Mouse (Mus musculus) cerebellum, adult 2 months (tissue): ENCODE measurements around the gene Traf6. TPM values are rescaled to one million over a fixed set of nuclear protein-coding genes. Genes with fewer than 3 reads are reported as not detected.

Experiments used
- DNase-seq, 2 experiments: peaks; one replicate each; pipeline ENCODE4 v3.0.0; 2021
- H3K27ac ChIP-seq: fragments of 200-500 bp; 2 replicates; pipeline ENCODE4 v1.5.1; 2012; ENCODE audit warnings: low read length, control low read depth, inconsistent platforms; ENCODE audit not compliant: insufficient read depth
- H3K27me3 ChIP-seq: fragments of 200-500 bp; 2 replicates; pipeline ENCODE4 v1.6.1; 2012; ENCODE audit warnings: inconsistent platforms, mild to moderate bottlenecking, low read length, moderate library complexity; ENCODE audit not compliant: control insufficient read depth, insufficient read depth
- H3K4me1 ChIP-seq: fragments of 200-500 bp; 2 replicates; pipeline ENCODE4 v1.6.1; 2011; ENCODE audit warnings: low read length; ENCODE audit not compliant: control insufficient read depth, insufficient read depth
- H3K4me3 ChIP-seq: fragments of 200-500 bp; replicated peaks from 2 replicates; pipeline ENCODE3; 2011; ENCODE audit warnings: mild to moderate bottlenecking, low read depth, low read length, control low read depth; ENCODE audit not compliant: insufficient read depth
- CTCF ChIP-seq: fragments of 200-500 bp; IDR thresholded peaks from 2 replicates; pipeline ENCODE4 v1.5.1; 2011; ENCODE audit warnings: low read depth, mild to moderate bottlenecking, control low read depth, low read length, moderate library complexity, borderline replicate concordance; ENCODE audit not compliant: insufficient read depth
- POLR2A ChIP-seq: fragments of 200-500 bp; IDR thresholded peaks from 2 replicates; pipeline ENCODE4 v1.6.1; 2011; ENCODE audit warnings: low read length, control low read depth, borderline replicate concordance; ENCODE audit not compliant: insufficient read depth
- WGBS: fragments of 180-500 bp; shearing (Covaris S2); methylation state at CpG from one replicate; pipeline ENCODE4 v1.1.7; 2018; 5-methylcytosine and 5-hydroxymethylcytosine counted together
- polyA plus RNA-seq: library from polyadenylated mRNA; depleted of rRNA; stranded (reverse); fragments of >200 nt; gene quantifications from 2 replicates; pipeline ENCODE4 v1.2.3, GENCODE M21; 2012

Gene Traf6
- polyA plus RNA-seq, 1 experiment, result 12.2 TPM

DNA sequence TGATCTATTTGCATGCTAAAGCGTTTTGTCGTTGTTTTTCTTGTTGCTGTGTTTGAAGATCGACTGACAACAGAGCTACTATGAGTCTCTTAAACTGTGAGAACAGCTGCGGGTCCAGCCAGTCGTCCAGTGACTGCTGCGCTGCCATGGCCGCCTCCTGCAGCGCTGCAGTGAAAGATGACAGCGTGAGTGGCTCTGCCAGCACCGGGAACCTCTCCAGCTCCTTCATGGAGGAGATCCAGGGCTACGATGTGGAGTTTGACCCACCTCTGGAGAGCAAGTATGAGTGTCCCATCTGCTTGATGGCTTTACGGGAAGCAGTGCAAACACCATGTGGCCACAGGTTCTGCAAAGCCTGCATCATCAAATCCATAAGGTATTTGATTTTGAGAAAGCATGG, 6.2 kb downstream of the Traf6 start:
- peak; percentile 20 to 37 for DNase-seq
- no peaks in the 10 kb centered on the region for H3K27me3 ChIP-seq
- H3K27ac ChIP-seq, result no peak overlapping the region
- no peak for TF ChIP-seq CTCF
- no peaks in the 10 kb centered on the region for H3K4me1 ChIP-seq
- 17% methylated on average over 12 of the region's 12 CpGs for WGBS
- no peak overlapping the region for H3K4me3 ChIP-seq

DNA sequence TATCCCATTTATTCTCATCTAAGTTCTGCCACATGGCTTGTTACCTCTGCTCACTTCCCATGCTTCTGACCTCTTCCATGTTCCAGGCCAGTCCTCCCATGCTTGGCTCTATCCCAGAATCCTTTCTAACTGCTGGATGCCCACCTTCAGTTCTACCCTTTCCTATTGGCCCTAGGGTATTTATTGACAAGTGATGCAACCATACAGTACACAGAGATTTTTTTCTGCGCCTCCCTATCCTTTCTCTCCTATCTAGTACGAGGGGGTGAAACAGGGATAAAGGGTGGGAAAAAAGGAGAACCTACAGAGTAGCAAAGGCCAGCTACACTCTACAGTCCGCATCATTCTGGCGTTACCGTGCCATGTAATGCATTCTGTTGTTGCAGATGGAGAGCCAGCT, 9.8 kb downstream of the Traf6 start:
- no peak for TF ChIP-seq CTCF
- no peak for TF ChIP-seq POLR2A
- DNase-seq, result no peak
- H3K27ac ChIP-seq, result no peak overlapping the region
- H3K4me1 ChIP-seq, result no peaks in the 10 kb centered on the region
- no peak overlapping the region for H3K4me3 ChIP-seq
- WGBS, result 53% methylated on average over 5 of the region's 5 CpGs
- H3K27me3 ChIP-seq, result no peaks in the 10 kb centered on the region

DNA sequence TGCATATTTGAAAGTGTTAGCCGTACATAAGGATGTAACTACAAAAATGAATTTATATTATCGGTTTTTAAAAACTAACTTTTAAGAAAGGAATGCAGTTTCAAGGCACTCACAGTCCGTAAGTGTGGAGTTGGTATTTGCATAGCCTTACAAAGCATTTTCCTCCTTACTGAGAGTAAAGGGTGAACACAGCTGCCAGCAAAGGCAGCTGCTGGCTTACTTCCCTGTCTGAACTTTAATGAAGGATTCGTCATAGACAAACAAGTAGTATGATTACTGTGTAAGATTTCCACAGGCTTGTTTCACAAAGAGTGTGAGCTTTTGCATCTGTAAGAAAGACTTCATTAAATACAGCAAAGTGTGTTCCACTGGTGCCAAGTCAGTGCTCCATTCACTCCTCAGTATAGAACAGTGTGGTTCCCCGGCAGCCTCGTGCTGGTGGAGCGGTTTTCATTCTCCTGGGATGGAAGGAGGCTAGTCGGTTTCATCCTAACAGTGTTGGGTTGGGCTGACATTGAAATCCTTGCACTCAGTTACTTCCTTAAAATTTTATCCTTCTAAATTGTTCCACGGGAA, 12.1 kb downstream of the Traf6 start:
- WGBS, result 84% methylated on average over 9 of the region's 9 CpGs
- Histone ChIP-seq H3K27ac (no peak overlapping the region), H3K4me3 (no peak overlapping the region), H3K4me1 (no peaks in the 10 kb centered on the region), H3K27me3 (no peaks in the 10 kb centered on the region)
- DNase-seq, result no peak
- no peak for TF ChIP-seq CTCF
- TF ChIP-seq POLR2A, result no peak

DNA sequence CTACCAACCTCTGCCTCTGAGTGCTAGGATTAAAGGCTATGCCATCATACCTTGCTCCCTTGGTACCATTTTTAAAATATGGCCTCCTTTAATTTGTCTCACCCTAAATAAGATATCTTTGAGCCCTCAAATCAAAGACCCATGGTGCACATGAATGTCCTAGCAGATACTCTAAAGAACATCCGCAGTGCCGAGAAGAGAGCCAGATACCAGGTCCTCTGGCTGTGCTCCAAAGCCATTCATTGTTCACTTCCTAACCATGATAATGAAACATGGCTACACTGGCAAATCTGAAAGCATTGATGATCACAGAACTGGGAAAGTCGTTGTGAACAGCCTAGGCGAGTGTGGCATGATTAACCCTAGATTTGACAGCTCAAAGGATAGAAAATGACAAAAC, 14.8 kb downstream of the Traf6 start:
- WGBS, result 47% methylated on average over 4 of the region's 4 CpGs
- no peak overlapping the region for H3K4me3 ChIP-seq
- no peaks in the 10 kb centered on the region for H3K4me1 ChIP-seq
- no peaks in the 10 kb centered on the region for H3K27me3 ChIP-seq
- no peak overlapping the region for H3K27ac ChIP-seq
- TF ChIP-seq CTCF (no peak), POLR2A (no peak)
- no peak for DNase-seq

DNA sequence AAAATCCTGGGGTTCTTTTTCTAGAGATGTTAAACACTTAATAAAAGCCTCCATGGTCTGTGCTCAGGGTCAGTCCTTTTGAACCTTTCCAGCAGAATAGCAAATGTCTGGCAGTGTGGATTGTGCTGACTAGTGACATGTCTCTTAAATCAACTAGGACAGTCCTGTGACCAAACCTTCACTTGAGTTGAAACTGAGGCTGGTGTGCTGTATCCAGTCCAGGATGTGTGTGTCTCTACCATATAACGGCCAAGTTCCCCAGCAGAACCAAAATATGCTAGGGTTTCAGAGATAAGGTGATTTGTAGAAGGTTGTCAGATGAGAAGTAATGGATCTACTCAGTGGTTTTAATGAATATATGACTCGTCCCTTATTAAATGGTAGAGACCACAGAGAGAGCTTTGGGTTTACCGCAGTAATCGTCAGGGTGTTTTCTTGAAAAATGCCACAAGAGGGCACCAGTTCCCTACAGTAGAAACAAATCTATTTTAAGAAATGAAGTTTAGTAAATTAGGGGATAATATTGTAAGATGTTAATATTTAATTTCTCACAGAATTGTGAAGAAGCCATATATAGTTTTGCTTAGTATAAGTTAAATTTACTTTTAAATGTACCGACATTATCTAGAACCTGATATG, 15.5 kb downstream of the Traf6 start:
- DNase-seq, result peak in 1 of 2 experiments; percentile 14
- TF ChIP-seq CTCF, result peak; percentile 37; the same call in 1 of the 2 replicates
- no peak for TF ChIP-seq POLR2A
- WGBS, result 52% methylated on average over 5 of the region's 5 CpGs

DNA sequence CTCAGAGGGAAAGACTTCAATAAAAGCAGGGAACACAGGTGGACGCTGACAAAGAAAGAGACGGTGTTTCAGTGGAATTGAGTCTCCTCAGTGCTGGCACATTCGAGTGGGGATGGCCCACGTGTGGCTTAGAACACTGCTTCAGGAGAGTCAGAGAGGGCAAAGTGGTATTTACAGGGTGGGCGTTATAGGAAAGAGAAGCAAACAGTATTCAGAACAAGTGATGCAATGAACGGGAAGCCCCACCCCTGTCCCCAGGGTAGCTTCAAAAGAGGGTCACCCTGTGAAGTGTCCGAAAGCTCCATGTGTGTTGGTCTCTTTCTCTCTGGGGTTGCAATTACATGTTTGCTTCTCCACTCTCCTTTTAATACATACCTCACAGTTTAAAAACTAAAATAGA, 17.4 kb downstream of the Traf6 start:
- no peak overlapping the region for H3K27ac ChIP-seq
- WGBS, result 88% methylated on average over 7 of the region's 7 CpGs
- TF ChIP-seq POLR2A, result no peak
- no peaks in the 10 kb centered on the region for H3K4me1 ChIP-seq
- DNase-seq, result no peak
- H3K27me3 ChIP-seq, result no peaks in the 10 kb centered on the region
- H3K4me3 ChIP-seq, result no peak overlapping the region

More for the DNA sequence above, 15.5 kb downstream of the Traf6 start:
- Histone ChIP-seq H3K4me1 (no peaks in the 10 kb centered on the region), H3K27me3 (no peaks in the 10 kb centered on the region), H3K27ac (no peak overlapping the region), H3K4me3 (no peak overlapping the region)

DNA sequence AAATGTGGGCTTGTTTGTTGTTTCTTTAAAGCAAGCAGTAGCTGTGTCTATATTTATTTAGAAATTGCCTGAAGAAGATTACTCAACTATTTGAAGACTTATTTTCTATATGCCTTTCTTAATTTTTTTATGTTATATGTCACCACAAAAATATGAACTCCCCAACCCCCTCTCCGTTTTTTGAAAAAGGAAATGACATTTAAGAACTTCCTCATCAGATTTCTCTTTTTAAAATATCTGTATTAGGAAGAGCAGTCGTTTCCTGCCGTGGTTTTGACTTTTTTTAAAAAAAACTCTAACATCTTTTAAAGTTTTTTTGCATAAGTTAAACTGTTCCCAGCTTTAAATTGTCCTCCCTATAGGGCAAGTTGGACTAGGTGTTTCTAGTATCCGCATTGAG, 21.1 kb downstream of the Traf6 start:
- Histone ChIP-seq H3K27ac (no peak overlapping the region), H3K27me3 (no peaks in the 10 kb centered on the region), H3K4me3 (no peak overlapping the region), H3K4me1 (no peaks in the 10 kb centered on the region)
- no peak for DNase-seq
- TF ChIP-seq POLR2A, result no peak
- TF ChIP-seq CTCF, result no peak
- 90% methylated on average over 4 of the region's 4 CpGs for WGBS

DNA sequence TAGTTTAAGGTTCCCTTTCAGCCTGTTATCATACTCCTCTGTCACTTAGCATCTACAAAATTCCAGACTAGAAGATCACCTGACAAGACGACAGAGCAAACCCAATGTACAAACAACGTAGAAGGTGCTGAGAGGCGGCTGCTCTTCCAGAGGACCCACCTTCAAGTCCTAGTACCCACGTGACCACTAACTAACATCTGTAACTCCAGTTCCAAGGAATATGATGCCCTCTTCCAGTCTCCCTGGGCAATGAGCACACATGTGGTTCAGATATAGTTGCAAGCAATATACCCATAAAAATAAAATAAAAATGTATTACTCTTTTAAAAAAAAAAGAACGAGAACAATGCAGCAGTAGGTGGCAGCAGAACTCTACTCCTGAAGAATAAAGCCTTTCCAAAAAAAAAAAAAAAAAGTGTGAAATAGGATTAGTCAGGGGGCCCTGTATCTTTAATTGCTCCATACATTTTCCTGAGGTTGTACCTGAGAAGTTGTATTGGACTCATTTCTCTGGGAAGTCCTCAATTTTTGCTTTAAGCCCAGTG, 27.8 kb downstream of the Traf6 start:
- 42% methylated on average over 5 of the region's 5 CpGs for WGBS

More for the DNA sequence above, 27.8 kb downstream of the Traf6 start:
- H3K27ac ChIP-seq, result no peak overlapping the region
- TF ChIP-seq CTCF (no peak), POLR2A (no peak)
- no peak overlapping the region for H3K4me3 ChIP-seq
- no peaks in the 10 kb centered on the region for H3K4me1 ChIP-seq
- no peak for DNase-seq
- H3K27me3 ChIP-seq, result no peaks in the 10 kb centered on the region
